Mouse (Mus musculus) thymus, adult 18-20 months (tissue): ENCODE results near the gene Itgb3bp.

Experiments
- DNase-seq, 2 experiments: peaks; one replicate each; pipeline ENCODE4 v3.0.0; 2022; ENCODE audit warnings: mixed read lengths in 2 of 2

Itgb3bp gene

GRCm38 (mm10) chr4:99929613-99930517 lies at the start of gene Itgb3bp:
Itgb3bp (minus strand) TSS chr4:99929813.
- DNase-seq = peak; percentile 42 to 50

- DNase-seq = no peak
These were observed 49.7 kb upstream of the Itgb3bp start for GRCm38 (mm10) chr4:99979326-99979725.

GRCm38 (mm10) chr4:99974375-99974774 lies 44.8 kb upstream of the Itgb3bp start:
- DNase-seq = no peak

GRCm38 (mm10) chr4:99973931-99974330 lies 44.3 kb upstream of the Itgb3bp start:
- no peak for DNase-seq

GRCm38 (mm10) chr4:99972886-99973285 lies 43.3 kb upstream of the Itgb3bp start:
- no peak for DNase-seq

- DNase-seq = no peak
These were observed 40.5 kb upstream of the Itgb3bp start for GRCm38 (mm10) chr4:99970097-99970496.

GRCm38 (mm10) chr4:99969328-99969727 lies 39.7 kb upstream of the Itgb3bp start:
- DNase-seq = no peak

GRCm38 (mm10) chr4:99966555-99966954 lies 36.9 kb upstream of the Itgb3bp start:
- no peak for DNase-seq

GRCm38 (mm10) chr4:99959308-99959707 lies 29.7 kb upstream of the Itgb3bp start:
- DNase-seq = no peak

GRCm38 (mm10) chr4:99958084-99958815 lies 28.6 kb upstream of the Itgb3bp start:
- DNase-seq = no peak

GRCm38 (mm10) chr4:99957186-99957585 lies 27.6 kb upstream of the Itgb3bp start:
- no peak for DNase-seq

GRCm38 (mm10) chr4:99955396-99955795 lies 25.8 kb upstream of the Itgb3bp start:
- DNase-seq = no peak

- DNase-seq = no peak
These were observed 24.3 kb upstream of the Itgb3bp start for GRCm38 (mm10) chr4:99953904-99954303.

GRCm38 (mm10) chr4:99947896-99948295 lies 18.3 kb upstream of the Itgb3bp start:
- DNase-seq = no peak

- no peak for DNase-seq
These were observed 17.6 kb upstream of the Itgb3bp start for GRCm38 (mm10) chr4:99947192-99947591.

GRCm38 (mm10) chr4:99946516-99946915 lies 16.9 kb upstream of the Itgb3bp start:
- no peak for DNase-seq

- no peak for DNase-seq
These were observed 15.4 kb upstream of the Itgb3bp start for GRCm38 (mm10) chr4:99945011-99945410.

GRCm38 (mm10) chr4:99944606-99945005 lies 15.0 kb upstream of the Itgb3bp start:
- no peak for DNase-seq

- DNase-seq = no peak
These were observed 12.2 kb upstream of the Itgb3bp start for GRCm38 (mm10) chr4:99941655-99942414.

GRCm38 (mm10) chr4:99939711-99940505 lies 10.3 kb upstream of the Itgb3bp start:
- DNase-seq = no peak

GRCm38 (mm10) chr4:99936278-99936677 lies 6.7 kb upstream of the Itgb3bp start:
- DNase-seq = no peak

- DNase-seq = no peak
These were observed 5.2 kb upstream of the Itgb3bp start for GRCm38 (mm10) chr4:99934859-99935258.
